9 mouse cellular contexts compared by ENCODE assay signal in genomic region chr19:14594537-14594936, GRCm38 (mm10). TPM values are rescaled to one million over a fixed set of nuclear protein-coding genes. Genes with fewer than 3 reads are reported as not detected.
DNase-seq lines count a peak whose midpoint lies in the region; ATAC-seq lines count a peak whose summit lies in the region.
"Had no signal": no experiment of that assay in that cellular context is flagged by ENCODE, and none has a peak within 500 bp of the region (broad histone marks: within the 10 kb centered on the region; RNA-seq: fewer than 3 reads in every experiment).

No protein-coding gene starts in this region.

- peaks cover 38% of the 10 kb centered on the region for H3K4me1 ChIP-seq in kidney, embryonic 15.5 days
- no peaks in the 10 kb centered on the region for H3K4me1 ChIP-seq in embryonic facial prominence, embryonic 11.5 days (ENCODE audit: control insufficient read depth, insufficient read depth, low read length)
- peaks cover 37% of the 10 kb centered on the region for H3K4me1 ChIP-seq in hindbrain, embryonic 14.5 days (replicated peaks; ENCODE audit: control insufficient read depth, insufficient read depth, low read length)
- peaks cover 39% of the 10 kb centered on the region for H3K4me1 ChIP-seq in midbrain, embryonic 14.5 days (ENCODE audit: control insufficient read depth, insufficient read depth, low read length)

- H3K4me2 ChIP-seq in kidney, embryonic 15.5 days: peak overlapping the region; percentile 66
- H3K4me2 ChIP-seq in embryonic facial prominence, embryonic 11.5 days (ENCODE audit: low read depth, low read length): peak overlapping the region; percentile 21; the same call in 1 of the 2 replicates
- peak overlapping the region; percentile 65 for H3K4me2 ChIP-seq in hindbrain, embryonic 14.5 days (replicated peaks)
- H3K4me2 ChIP-seq in midbrain, embryonic 14.5 days (ENCODE audit: low read length): peak overlapping the region; percentile 55

- no peak overlapping the region for H3K27ac ChIP-seq in kidney, embryonic 15.5 days
- no peak overlapping the region for H3K27ac ChIP-seq in embryonic facial prominence, embryonic 11.5 days (replicated peaks; ENCODE audit: low read depth, low read length)
- H3K27ac ChIP-seq in hindbrain, embryonic 14.5 days: no peak overlapping the region
- no peak overlapping the region for H3K27ac ChIP-seq in midbrain, embryonic 14.5 days (replicated peaks; ENCODE audit: low read depth, low read length)

- H3K9me3 ChIP-seq in kidney, embryonic 15.5 days (replicated peaks): no peaks in the 10 kb centered on the region
- H3K9me3 ChIP-seq in embryonic facial prominence, embryonic 11.5 days (replicated peaks; ENCODE audit: control insufficient read depth, low read length): no peaks in the 10 kb centered on the region
- no peaks in the 10 kb centered on the region for H3K9me3 ChIP-seq in hindbrain, embryonic 14.5 days (ENCODE audit: control insufficient read depth, low read length)
- H3K9me3 ChIP-seq in midbrain, embryonic 14.5 days (ENCODE audit: control insufficient read depth, low read length): no peaks in the 10 kb centered on the region

- H3K9ac ChIP-seq in kidney, embryonic 15.5 days: no peak overlapping the region
- H3K9ac ChIP-seq in embryonic facial prominence, embryonic 11.5 days (replicated peaks; ENCODE audit: low read length): no peak overlapping the region
- H3K9ac ChIP-seq in hindbrain, embryonic 14.5 days: peak overlapping the region; percentile 96
- peak overlapping the region; percentile 34; the same call in 1 of the 2 replicates for H3K9ac ChIP-seq in midbrain, embryonic 14.5 days (replicated peaks; ENCODE audit: low read length)

- H3K4me3 ChIP-seq in kidney, embryonic 15.5 days (replicated peaks): peak overlapping the region; percentile 95
- H3K4me3 ChIP-seq in embryonic facial prominence, embryonic 11.5 days (ENCODE audit: low read depth, low read length): peak overlapping the region; percentile 9
- peak overlapping the region; percentile 76 for H3K4me3 ChIP-seq in hindbrain, embryonic 14.5 days (replicated peaks; ENCODE audit: low read length)
- H3K4me3 ChIP-seq in midbrain, embryonic 14.5 days (replicated peaks; ENCODE audit: low read depth, low read length): peak overlapping the region; percentile 79

- no peak for DNase-seq in kidney, adult 9 months
- no peak for DNase-seq in embryonic facial prominence, embryonic 11.5 days (ENCODE audit: low spot score)
- no peak for DNase-seq in hindbrain, embryonic 14.5 days (ENCODE audit: low spot score)
- peak; percentile 15 for DNase-seq in midbrain, embryonic 14.5 days
- DNase-seq in left cerebral cortex, adult 9 months (ENCODE audit: low spot score in 2 of 2): no peak
- DNase-seq in urinary bladder, postnatal 4 days (ENCODE audit: low spot score in 2 of 2): no peak
- DNase-seq in right cerebral cortex, postnatal 4 days: no peak
- DNase-seq: gastrocnemius, postnatal 36 days had no signal

- 0 out of 2 replicates have a peak, but pooled peaks cover 4% of the 10 kb centered on the region for H3K36me3 ChIP-seq in kidney, embryonic 15.5 days
- H3K36me3 ChIP-seq in embryonic facial prominence, embryonic 11.5 days (replicated peaks; ENCODE audit: control insufficient read depth, insufficient read depth, low read depth, low read length): no peaks in the 10 kb centered on the region
- H3K36me3 ChIP-seq in hindbrain, embryonic 14.5 days (replicated peaks; ENCODE audit: control insufficient read depth, insufficient read depth): peaks cover 4% of the 10 kb centered on the region; the same call in 1 of the 2 replicates
- H3K36me3 ChIP-seq in midbrain, embryonic 14.5 days (ENCODE audit: control insufficient read depth, insufficient read depth, low read length): peaks cover 4% of the 10 kb centered on the region; the same call in 1 of the 2 replicates

- no peak for ATAC-seq in kidney, embryonic 15.5 days (replicated peaks; ENCODE audit: low FRiP score)
- ATAC-seq in embryonic facial prominence, embryonic 11.5 days (replicated peaks; ENCODE audit: insufficient number of reproducible peaks, low FRiP score, low TSS enrichment, low read depth): no peak
- ATAC-seq in hindbrain, embryonic 14.5 days (ENCODE audit: low FRiP score): no peak
- ATAC-seq in midbrain, embryonic 14.5 days (ENCODE audit: low FRiP score, low TSS enrichment): no peak

- 63% methylated on average over 3 of the region's 3 CpGs for WGBS in kidney, embryonic 15.5 days
- 69% methylated on average over 3 of the region's 3 CpGs for WGBS in embryonic facial prominence, embryonic 11.5 days
- WGBS in hindbrain, embryonic 14.5 days: 67% methylated on average over 3 of the region's 3 CpGs
- 54% methylated on average over 3 of the region's 3 CpGs for WGBS in midbrain, embryonic 14.5 days

- no peaks in the 10 kb centered on the region for H3K27me3 ChIP-seq in kidney, embryonic 15.5 days
- no peaks in the 10 kb centered on the region for H3K27me3 ChIP-seq in embryonic facial prominence, embryonic 11.5 days (ENCODE audit: control insufficient read depth, insufficient read depth, low read length)
- no peaks in the 10 kb centered on the region for H3K27me3 ChIP-seq in hindbrain, embryonic 14.5 days (ENCODE audit: control insufficient read depth, insufficient read depth, low read length)
- H3K27me3 ChIP-seq in midbrain, embryonic 14.5 days (ENCODE audit: control insufficient read depth, insufficient read depth, low read length): peaks cover 5% of the 10 kb centered on the region; the same call in 1 of the 2 replicates

RNA-seq across cellular contexts. Expression of gene Tle4, which starts 3.3 kb away (rescaled TPM):
- polyA plus RNA-seq in kidney, embryonic 15.5 days (2015; fragmentation: Nextera tagmentation; extraction: Ambion mirVana): 15.0 and 15.4 TPM in 2 replicates
- polyA plus RNA-seq in embryonic facial prominence, embryonic 11.5 days (2014; fragmentation: Nextera tagmentation; extraction: Ambion mirVana): 25.9 and 35.5 TPM in 2 replicates
- polyA plus RNA-seq in hindbrain, embryonic 14.5 days (2014; fragmentation: Nextera tagmentation; extraction: Ambion mirVana): 25.4 and 26.8 TPM in 2 replicates
- 34.5 and 39.6 TPM in 2 replicates for polyA plus RNA-seq in midbrain, embryonic 14.5 days (2014; fragmentation: Nextera tagmentation; extraction: Ambion mirVana)

Comparison
In these comparisons a context has a peak if more than half of its experiments do, and no peak if none do; other contexts are left out.
1. H3K4me3 ChIP-seq: peak in every context shown above with its lines; median percentile 95 in kidney, embryonic 15.5 days; 79 in midbrain, embryonic 14.5 days; 76 in hindbrain, embryonic 14.5 days; 9 in embryonic facial prominence, embryonic 11.5 days.
2. H3K9ac ChIP-seq: peak in hindbrain, embryonic 14.5 days (single experiment) and midbrain, embryonic 14.5 days (single experiment); none in kidney, embryonic 15.5 days (single experiment) and embryonic facial prominence, embryonic 11.5 days (single experiment).
3. Peak in every context shown above with its lines, with median percentiles within 50 percentile points of each other: H3K4me2 ChIP-seq.